Mouse (Mus musculus) left cerebral cortex, adult 6 months (tissue): ENCODE data around the gene Ankrd27. TPM values are rescaled to one million over a fixed set of nuclear protein-coding genes. Genes with fewer than 3 reads are reported as not detected.

Experiments used
- long read RNA-seq, 2 experiments: library from polyadenylated mRNA; unstranded; transcript quantifications; one replicate each; pipeline ENCODE4 v2.0.0; 2019 to 2020
- polyA plus RNA-seq: library from polyadenylated mRNA; unstranded; fragments of <200 nt; fragmentation: Nextera tagmentation; gene quantifications from 2 replicates; pipeline ENCODE4 v1.2.3, GENCODE M21; 2021

Ankrd27 gene
- 8.3 and 9.5 TPM in 2 replicates for polyA plus RNA-seq
- long read RNA-seq, experiment 1, full-length matches to known transcripts = 71 of 125 reads
- long read RNA-seq, experiment 1, partial matches to known transcripts = 22 of 125 reads
- long read RNA-seq, experiment 1, other reads (novel, unspliced or antisense) = 32 of 125 reads
- long read RNA-seq, experiment 2, full-length matches to known transcripts = 12 of 18 reads
- long read RNA-seq, experiment 2, partial matches to known transcripts = 5 of 18 reads
- long read RNA-seq, experiment 2, other reads (novel, unspliced or antisense) = 1 of 18 reads

DNA sequence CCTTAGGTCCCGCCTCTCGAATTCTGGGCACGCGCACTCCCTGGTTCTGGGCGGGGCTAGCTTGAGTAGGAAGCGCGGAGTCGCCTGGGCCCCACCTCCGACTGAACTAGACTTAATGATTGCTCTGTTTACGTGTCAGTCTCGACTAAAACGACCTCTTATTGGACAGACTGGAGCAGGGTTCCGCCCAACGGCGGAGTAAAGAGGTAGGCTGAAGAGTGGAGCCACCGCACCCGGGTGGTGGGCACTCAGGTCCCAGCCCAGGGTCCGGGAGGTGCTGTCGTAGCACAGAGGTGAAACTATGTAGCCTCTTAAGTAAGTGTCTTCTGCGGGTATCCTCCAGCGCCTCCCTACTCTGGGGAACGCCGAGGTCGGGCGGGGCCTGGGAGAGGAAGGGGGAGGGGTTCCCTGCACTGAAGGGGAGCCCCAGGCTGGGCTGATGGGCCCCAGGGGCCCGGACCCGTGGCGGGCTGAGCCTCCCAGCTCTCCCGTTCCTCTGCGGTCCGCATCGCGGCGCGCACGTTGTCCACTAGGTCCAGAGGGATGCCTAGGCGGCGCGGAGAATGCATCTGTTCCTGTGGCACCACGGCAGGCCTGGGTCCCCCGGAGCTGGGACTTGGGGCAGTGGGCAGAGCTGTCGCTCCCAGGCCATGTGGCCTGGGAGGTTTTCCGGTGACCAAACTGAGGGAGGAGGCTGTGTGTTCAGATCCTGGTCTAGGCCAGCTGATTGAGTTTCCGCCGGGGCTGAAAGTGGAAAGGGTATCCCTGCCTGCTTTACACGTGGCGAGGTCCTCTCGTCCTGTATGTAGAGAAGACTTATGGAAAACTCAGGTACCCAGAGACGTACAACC is at the start of gene Ankrd27:
TSS of gene Ankrd27 (plus strand) at position 190 of the 851 bp plus-strand sequence.

GRCm38 (mm10) chr7:35537562-35537961 is 48.5 kb upstream of the Ankrd27 start, which contains the start of gene Tdrd12:
Gene Tdrd12 (minus strand): TSS chr7:35537745.

GRCm38 (mm10) chr7:35556205-35556603 is 29.8 kb upstream of the Ankrd27 start, which contains the start of gene Nudt19:
Gene Nudt19 (minus strand): TSS chr7:35556304.

GRCm38 (mm10) chr7:35585191-35586054 is 621 bp upstream of the Ankrd27 start, which contains the start of gene Rgs9bp:
Gene Rgs9bp (minus strand): TSS chr7:35585582.

GRCm38 (mm10) chr7:35647101-35647698 is 61.2 kb downstream of the Ankrd27 start, which contains the start of gene Pdcd5:
Gene Pdcd5 (minus strand): TSS chr7:35647521.

Other genes with a start within 250 kb of the Ankrd27 start
- gene Faap24, start 189.4 kb upstream of the Ankrd27 start, polyA plus RNA-seq = 8.5 and 9.3 TPM in 2 replicates
- gene Cep89, start 189.2 kb upstream of the Ankrd27 start, polyA plus RNA-seq = 6.7 and 7.6 TPM in 2 replicates
- not detected in 2 replicates for gene Slc7a9, start 137.4 kb upstream of the Ankrd27 start, polyA plus RNA-seq
- gene Tdrd12, start 48.5 kb upstream of the Ankrd27 start, polyA plus RNA-seq = 0.36 and 0.51 TPM in 2 replicates
- 178 and 208 TPM in 2 replicates for gene Nudt19, start 29.9 kb upstream of the Ankrd27 start, polyA plus RNA-seq
- 0.03 TPM in 1 of 2 replicates, not detected in the other for gene Rgs9bp, start 662 bp upstream of the Ankrd27 start, polyA plus RNA-seq
- 250 and 260 TPM in 2 replicates for gene Pdcd5, start 61.3 kb downstream of the Ankrd27 start, polyA plus RNA-seq
- gene Dpy19l3, start 168.2 kb downstream of the Ankrd27 start, polyA plus RNA-seq = 10.4 and 15.5 TPM in 2 replicates
- 1.9 and 4.5 TPM in 2 replicates for gene Zfp507, start 216.8 kb downstream of the Ankrd27 start, polyA plus RNA-seq